Mouse (Mus musculus) bone marrow macrophage, adult 2 months (primary cell): ENCODE measurements around the gene Trim2.

Source experiments
- CTCF ChIP-seq: IDR thresholded peaks from 2 replicates; pipeline ENCODE4 v1.5.1; 2012; ENCODE audit warnings: low read depth, mild to moderate bottlenecking, low read length, moderate library complexity
- POLR2A ChIP-seq: IDR thresholded peaks from 2 replicates; pipeline ENCODE4 v1.6.1; 2012; ENCODE audit warnings: mild to moderate bottlenecking, low read depth, low read length, borderline replicate concordance

GRCm38 (mm10) chr3:84155558-84156006, 151.1 kb downstream of the Trim2 start, which contains the start of gene Mnd1:
- TF ChIP-seq POLR2A, result no peak
- TF ChIP-seq CTCF, result no peak
